Mouse (Mus musculus) ES-E14 (cell line): ENCODE results near the gene Cep89.

Source experiments
- MAFK ChIP-seq: IDR thresholded peaks from 2 replicates; pipeline ENCODE4 v1.6.1; 2014; ENCODE audit warnings: mild to moderate bottlenecking, low read depth, low read length, inconsistent platforms; ENCODE audit not compliant: insufficient read depth
- ZNF384 ChIP-seq: IDR thresholded peaks from 2 replicates; pipeline ENCODE4 v1.6.1; 2012; ENCODE audit warnings: low read depth, low read length, inconsistent platforms

DNA sequence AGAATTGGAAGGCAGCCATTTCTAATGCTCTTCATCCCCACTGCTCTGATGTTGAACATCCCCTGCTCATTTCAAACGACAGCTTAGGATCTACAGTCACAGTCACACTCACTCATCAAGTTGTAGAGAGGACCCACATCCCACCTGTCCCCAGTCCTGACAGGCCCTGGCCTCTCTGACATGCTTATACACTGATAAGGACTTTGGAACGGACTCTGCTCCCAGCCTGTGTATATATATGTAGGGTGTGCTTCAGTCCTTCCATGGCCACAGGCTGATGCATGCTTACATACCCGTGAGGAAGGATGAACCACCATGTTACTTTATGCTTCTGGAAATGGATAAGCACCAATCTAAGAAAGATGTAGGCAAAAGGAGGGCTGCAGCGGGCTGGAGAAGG lies 64.1 kb downstream of the Cep89 start:
- TF ChIP-seq MAFK (no peak), ZNF384 (no peak)
